Mouse (Mus musculus) frontal cortex, postnatal 10 days (tissue): Measurements from ENCODE around the gene Fbxl16.

Source experiments
- DNase-seq, 2 experiments: peaks; one replicate each; pipeline ENCODE4 v3.0.0; 2022; ENCODE audit warnings: low spot score in 2 of 2, mixed read lengths in 1 of 2

Fbxl16 gene

DNA sequence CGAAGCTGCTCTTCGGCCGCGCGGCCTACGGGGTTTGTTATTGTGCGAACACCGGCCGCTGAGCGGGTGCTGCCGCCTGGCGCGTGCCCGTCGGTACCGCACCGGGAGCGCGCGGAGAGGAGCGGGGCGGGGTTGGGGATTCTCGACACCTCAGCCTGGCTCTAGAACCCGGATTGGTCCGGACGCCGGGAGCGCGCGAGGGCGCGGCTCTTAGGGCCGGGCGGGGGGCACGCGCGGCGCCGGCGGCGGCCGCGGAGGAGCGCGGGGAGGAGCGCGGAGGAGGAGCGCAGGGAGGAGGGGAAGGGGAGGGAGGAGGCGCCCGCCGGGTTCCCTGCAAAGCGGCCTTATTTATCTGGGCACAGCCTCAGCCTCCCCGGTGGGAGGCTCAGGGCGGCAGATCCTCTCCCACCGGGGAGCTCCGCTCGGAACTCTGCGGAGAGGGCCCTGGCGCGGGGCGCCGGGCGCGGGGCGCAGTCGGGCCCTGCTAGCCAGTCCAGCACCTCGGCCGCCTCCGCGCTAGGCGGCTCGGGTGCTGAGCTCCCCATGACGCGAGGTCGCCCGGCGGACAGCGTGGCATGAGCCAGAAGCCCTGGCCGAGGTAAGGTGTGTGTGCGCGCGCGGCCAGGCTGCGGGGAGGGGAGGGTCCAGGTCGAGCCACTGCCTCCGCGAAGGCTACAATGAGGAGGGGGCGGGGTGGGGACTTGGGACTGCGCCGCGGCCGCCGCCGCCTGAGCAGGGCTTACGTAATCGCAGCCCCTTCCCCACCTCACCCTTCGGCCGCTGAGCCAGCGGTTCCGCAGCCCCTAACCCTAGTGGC, at the start of gene Fbxl16:
Fbxl16 (plus strand) TSS at position 297 of the 817 bp plus-strand sequence.
- DNase-seq = peak; percentile 86 to 88

GRCm38 (mm10) chr17:25760148-25760547, 48.7 kb upstream of the Fbxl16 start:
- no peak for DNase-seq

GRCm38 (mm10) chr17:25761561-25761970, 47.3 kb upstream of the Fbxl16 start:
- DNase-seq = no peak

GRCm38 (mm10) chr17:25762591-25762990, 46.3 kb upstream of the Fbxl16 start:
- no peak for DNase-seq

DNA sequence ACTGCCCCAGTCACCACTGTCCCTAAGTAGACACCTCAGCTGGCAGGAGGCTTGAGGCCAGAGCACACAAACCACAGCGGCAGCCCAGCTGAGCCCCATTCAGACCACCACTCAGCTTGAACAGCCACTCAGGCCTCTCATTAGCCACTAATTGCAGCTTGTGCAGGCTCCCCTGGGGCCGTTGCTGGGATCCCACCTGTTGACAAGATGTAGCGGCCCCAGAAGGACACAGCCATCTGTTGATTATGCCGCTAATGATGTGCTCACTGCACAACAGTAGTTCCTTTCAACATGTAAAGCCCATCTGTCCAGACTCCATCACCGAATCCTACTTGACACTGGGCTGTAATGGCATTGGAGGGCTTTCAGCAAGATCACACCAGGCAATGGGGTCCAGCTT, 43.0 kb upstream of the Fbxl16 start:
- DNase-seq = no peak

DNA sequence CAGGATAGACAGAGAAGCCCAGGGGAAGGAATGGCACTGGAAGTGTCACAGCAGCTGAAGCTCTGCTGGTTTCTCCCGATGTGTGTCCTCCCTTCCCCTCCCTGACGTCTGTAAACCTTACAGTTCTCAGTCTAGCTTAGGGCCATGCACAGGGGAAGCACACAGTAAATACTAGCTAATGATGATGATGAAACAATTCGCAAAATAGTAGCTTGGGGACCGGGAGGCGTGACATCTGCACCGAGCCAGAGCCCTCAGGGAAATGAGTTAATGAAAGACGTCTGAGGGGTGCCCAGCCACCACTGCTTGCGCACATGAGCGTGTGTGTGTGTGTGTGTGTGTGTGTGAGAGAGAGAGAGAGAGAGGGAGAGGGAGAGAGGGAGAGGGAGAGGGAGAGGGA, 39.6 kb upstream of the Fbxl16 start:
- no peak for DNase-seq

GRCm38 (mm10) chr17:25773549-25774120, 35.2 kb upstream of the Fbxl16 start, which contains the start of gene Narfl:
Gene Narfl (plus strand): TSS chr17:25773776.
- peak; percentile 93 to 98 for DNase-seq

DNA sequence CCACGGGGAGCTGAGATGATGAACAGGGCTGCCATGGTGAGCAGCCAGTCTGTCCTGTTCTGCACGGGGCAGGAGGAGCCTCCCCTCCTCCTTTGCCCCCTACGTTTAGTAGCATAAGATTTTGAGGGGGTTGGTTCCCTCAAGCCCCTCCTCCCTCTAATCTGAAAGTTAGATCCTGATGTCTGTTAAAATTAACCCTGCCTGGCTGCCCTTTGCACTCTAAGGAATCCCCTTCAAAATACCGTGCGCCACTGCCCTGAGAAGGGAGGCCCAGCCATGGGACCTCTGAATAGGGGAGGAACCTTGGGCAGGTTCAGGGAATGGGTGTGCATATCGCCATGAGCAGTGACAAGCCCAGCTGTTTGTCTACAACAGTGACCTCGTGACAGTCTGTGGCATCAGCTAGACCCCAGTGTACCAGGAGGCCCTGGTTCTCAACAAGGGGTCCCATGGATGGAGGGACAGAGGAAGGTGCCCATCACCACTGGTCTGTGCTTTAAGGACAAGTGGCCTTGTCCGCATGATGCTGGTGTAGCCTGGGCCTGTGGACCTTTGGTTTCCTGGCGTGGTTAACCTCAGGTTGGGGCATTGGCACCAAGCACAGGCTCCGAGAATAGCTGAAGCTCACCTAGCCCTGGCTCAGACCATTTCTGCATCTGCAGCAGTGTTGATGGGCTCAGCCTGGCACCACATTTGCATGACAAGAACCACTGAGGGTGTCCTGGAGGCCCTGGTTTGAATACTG, 33.4 kb upstream of the Fbxl16 start:
- no peak for DNase-seq

DNA sequence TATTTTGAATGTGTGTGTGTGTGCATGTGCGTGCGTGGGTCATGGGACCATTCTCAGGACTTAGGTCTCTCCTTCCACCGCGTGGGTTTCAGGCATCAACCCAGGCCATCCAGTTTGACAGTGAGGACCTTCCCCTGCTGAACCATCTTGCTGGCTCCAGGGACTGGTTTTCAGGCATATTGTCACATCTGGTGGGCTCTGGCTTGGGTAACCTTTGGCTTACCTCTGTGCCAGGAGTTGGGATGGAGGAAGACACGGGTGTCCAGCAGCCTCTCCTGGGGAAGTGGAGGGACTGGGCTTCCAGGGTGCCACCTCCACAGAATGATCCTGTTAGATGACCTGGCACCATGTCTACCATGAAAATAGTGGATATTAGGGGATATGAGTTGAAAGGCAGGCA, 30.9 kb upstream of the Fbxl16 start:
- DNase-seq = no peak

- DNase-seq = no peak
Observed at GRCm38 (mm10) chr17:25781339-25781738, 27.5 kb upstream of the Fbxl16 start.

DNA sequence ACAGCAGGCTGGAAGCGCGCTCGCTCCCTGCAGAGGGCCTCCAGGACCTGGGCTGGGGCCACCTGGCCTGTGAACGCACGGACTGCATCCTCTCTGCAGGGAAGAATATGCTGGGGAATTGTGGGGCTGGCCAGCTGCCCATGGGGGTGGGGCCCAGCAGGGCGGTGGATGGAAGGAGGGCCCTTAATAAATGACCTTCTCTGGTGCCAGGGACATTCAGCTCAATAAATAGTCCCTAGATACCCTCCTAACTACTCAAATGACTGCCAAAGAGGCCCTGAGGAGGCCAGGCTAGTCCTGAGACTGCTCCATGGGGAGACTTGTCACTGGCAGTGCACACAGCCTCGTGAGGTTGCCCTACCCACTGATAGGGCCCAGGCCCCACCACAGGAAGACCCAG, 25.8 kb upstream of the Fbxl16 start:
- DNase-seq = no peak

DNA sequence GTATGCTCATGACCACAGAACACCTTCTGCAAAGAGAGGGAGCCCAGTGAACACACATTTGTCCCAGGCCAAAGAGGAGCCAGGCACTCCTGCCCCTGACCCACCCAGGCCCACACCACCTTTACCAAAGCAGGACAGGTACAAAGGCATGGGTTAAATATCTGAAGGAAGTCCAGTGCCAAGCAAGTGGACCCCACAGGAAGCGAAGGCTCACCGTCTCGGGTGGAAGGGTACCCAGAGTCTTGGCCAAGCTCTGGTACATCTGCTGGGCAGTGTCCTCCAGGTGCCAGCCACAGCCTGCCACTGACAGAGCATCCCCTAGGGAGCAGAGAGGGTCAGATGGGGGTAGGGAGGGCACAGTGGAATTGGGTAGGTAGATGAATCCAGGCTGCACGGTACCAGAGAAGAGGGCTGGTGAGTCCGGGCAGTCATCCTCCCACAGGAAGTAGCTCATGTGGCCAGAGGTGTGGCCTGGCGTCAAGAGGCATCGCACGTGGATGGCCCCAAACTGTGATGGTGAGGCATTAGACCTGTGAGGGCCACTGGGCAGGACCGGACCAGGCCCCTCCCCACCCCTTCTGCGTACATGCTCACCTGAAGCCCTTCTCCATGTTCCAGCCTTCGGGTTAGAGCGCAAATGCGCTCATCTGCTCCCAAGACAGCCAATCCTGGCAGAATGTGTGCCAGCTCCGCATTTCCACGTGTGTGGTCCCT, 24.9 kb upstream of the Fbxl16 start:
- no peak for DNase-seq

GRCm38 (mm10) chr17:25785281-25785745, 23.6 kb upstream of the Fbxl16 start, which contains the start of gene Haghl:
Gene Haghl (minus strand): TSS chr17:25785673.
- peak; percentile 90 to 95 for DNase-seq

DNA sequence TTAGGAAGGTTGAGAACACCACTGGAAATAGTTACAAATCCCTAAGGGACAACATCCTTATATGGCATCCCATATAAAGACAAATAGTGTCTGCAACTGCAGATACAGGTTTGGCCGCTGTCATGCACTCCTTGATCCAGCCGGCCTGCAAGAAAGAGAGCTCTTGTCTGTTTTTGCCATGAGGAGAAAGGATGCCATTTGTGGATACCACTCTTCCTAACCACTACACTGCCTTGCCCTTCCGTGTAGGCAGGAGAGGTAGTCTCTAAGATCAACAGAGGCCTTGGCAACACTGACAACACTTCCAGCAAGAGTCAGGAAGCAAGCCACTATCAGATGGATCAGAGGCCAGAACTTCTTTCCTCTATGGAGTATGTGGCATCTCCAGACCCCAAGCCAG, 22.6 kb upstream of the Fbxl16 start, which contains the start of gene Ccdc78:
Ccdc78 (plus strand) TSS at position 301 of the 400 bp plus-strand sequence.
- DNase-seq = no peak

GRCm38 (mm10) chr17:25786781-25787504, 21.9 kb upstream of the Fbxl16 start:
- no peak for DNase-seq

- DNase-seq = no peak
Observed at GRCm38 (mm10) chr17:25791320-25791842, 17.5 kb upstream of the Fbxl16 start.

- DNase-seq = peak; percentile 72 to 83
Observed at GRCm38 (mm10) chr17:25791843-25792527, 16.9 kb upstream of the Fbxl16 start.

DNA sequence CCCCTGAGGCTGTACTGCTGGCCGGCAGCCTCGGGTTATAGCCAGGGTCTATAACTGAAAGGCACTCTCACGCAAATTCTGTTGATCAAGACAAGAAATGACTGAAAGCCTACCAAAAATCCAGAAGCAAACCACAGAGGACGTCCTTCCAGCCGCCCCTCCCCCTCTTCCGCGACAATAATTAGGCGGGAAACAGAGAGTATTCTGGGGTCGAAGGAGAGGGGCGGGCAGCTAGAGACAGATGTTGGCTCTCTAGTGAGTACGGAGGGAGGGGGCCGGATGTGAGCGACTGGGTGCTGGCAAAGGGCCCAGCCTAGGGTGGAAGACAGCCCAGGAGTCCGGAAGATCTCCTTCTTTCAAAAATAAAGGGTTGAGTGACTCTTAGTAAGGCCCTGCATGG, 16.3 kb upstream of the Fbxl16 start, which contains the start of gene Fam173a:
Fam173a (minus strand) TSS at position 287 of the 400 bp plus-strand sequence.
- DNase-seq = peak; percentile 76 to 79

- DNase-seq = no peak
Observed at GRCm38 (mm10) chr17:25794197-25794596, 14.7 kb upstream of the Fbxl16 start.

DNA sequence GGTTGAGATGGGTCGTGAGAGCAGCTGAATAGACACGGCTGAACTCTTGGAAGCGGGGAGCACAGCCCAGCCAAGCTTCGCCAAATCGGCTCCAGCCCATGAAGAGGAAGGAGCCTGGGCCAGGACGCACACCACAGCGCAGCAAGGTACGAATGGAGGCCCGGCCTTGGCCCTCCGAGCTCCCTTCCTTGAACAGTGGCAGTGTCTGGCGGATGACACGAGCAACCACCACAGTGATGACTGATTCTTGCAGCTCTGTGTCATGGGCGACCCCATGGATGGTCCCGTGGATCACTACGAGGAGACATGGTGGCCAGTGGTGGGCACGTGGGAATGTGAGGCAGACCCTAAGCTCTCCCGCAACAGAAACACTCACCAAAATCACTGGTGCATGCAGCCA, 13.9 kb upstream of the Fbxl16 start:
- DNase-seq = no peak
